Mouse (Mus musculus) frontal cortex, postnatal 14 days (tissue): ENCODE results near the gene Shf.

ENCODE experiments used
- DNase-seq, 2 experiments: peaks; one replicate each; pipeline ENCODE4 v3.0.0; 2022; ENCODE audit warnings: low spot score in 2 of 2

The Shf gene

GRCm38 (mm10) chr2:122302574-122303241 is 66.3 kb downstream of the Shf start:
- peak in 1 of 2 experiments; percentile 63 for DNase-seq

GRCm38 (mm10) chr2:122301921-122302573 is 66.9 kb downstream of the Shf start:
- no peak for DNase-seq

DNA sequence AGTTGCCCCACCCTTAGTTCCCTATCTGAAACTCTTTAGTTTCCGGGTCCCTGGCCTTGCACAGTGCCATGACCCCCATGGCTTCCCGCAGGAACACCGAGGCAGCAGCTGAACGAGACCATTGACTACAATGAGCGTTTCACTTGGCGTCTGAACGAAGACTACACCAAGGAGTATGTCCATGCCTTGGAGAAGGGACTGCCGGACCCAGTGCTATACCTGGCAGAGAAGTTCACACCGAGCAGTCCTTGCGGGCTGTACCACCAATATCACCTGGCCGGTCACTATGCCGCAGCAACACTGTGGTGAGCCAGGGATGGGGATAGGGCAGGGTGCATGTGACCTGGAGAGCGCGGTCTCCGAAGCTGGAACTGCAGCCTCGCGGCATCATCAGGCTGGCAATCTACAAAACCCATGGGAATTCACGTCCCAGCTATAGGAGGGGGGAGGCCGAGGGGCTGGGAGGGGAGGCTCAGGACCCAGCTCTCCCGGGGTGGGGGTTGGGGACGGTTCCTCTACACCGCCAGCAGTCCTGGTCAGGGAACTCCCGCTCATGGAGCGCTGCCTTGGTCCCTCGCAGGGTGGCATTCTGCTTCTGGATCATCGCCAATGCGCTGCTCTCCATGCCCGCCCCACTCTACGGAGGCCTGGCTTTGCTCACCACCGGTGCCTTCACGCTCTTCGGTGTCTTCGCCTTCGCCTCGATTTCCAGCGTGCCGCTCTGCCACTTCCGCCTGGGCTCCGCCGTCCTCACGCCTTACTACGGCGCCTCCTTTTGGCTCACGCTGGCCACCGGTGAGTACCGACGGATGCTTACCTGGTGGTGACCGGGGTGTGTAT is 67.7 kb downstream of the Shf start:
- DNase-seq: peak in 1 of 2 experiments; percentile 19

GRCm38 (mm10) chr2:122300656-122301020 is 68.3 kb downstream of the Shf start:
- DNase-seq: no peak

DNA sequence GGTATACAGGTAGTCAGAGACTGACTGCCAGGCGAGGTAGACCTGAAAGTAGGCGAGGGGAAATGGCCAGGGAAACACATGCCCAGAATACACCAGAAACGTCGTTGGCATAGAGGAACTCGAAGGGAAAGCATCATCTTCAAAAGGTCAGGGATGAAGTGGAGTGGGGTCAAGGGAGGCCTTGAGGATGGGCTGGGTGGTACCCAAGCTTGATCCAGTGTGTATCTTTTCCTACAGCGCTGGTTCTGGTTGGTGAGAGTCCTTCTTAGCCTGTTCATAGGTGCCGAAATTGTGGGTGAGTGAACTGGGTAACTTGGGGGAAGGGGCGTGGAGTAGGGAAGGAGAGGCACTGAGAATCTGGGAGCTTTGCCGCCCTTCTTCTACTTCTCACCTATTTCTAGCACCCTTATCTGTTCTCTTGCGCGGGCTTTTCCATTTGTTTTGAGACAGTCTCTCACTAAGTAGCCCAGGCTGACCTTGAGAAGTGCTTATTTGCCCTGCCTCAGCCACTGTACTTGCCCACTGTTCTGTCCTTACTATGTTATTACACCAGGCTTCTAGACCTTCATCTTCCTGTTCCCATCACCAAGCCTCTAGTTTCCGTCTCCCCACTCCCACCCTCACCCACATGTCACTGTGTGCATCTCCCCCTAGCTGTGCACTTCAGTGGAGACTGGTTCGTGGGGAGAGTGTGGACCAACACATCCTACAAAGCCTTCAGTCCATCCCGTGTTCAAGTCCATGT is 68.9 kb downstream of the Shf start:
- no peak for DNase-seq
